Mouse (Mus musculus) hindbrain, embryonic 14.5 days (tissue): ENCODE measurements around the gene Egln3. TPM values are rescaled to one million over a fixed set of nuclear protein-coding genes. Genes with fewer than 3 reads are reported as not detected.

Experiments
- ATAC-seq: fragments of 200-750 bp; cut with Nextera tagmentation; 2 replicates; pipeline ENCODE4 v1.8.0; 2017; ENCODE audit warnings: moderate number of reproducible peaks, mild to moderate bottlenecking, moderate TSS enrichment, moderate library complexity; ENCODE audit not compliant: low FRiP score
- DNase-seq: peaks from one replicate; pipeline ENCODE4 v3.0.0-alpha.2; 2015; ENCODE audit warnings: low spot score
- H3K27ac ChIP-seq: fragments of 300-500 bp; sonication (generic); 2 replicates; pipeline ENCODE4 v1.5.1; 2014; ENCODE audit warnings: mild to moderate bottlenecking, moderate library complexity
- H3K27me3 ChIP-seq: fragments of 300-500 bp; sonication (generic); 2 replicates; pipeline ENCODE4 v1.6.1; 2014; ENCODE audit warnings: mild to moderate bottlenecking, low read length, mixed read lengths; ENCODE audit not compliant: control insufficient read depth, insufficient read depth
- H3K36me3 ChIP-seq: fragments of 300-500 bp; sonication (generic); replicated peaks from 2 replicates; pipeline ENCODE4 v1.6.1; 2014; ENCODE audit not compliant: control insufficient read depth, insufficient read depth
- H3K4me1 ChIP-seq: fragments of 300-500 bp; sonication (generic); replicated peaks from 2 replicates; pipeline ENCODE4 v1.6.1; 2014; ENCODE audit warnings: antibody characterized with exemption, low read length, mixed read lengths; ENCODE audit not compliant: control insufficient read depth, insufficient read depth
- H3K4me2 ChIP-seq: fragments of 300-500 bp; sonication (generic); replicated peaks from 2 replicates; pipeline ENCODE4 v1.6.1; 2014; ENCODE audit warnings: mild to moderate bottlenecking, moderate library complexity
- H3K4me3 ChIP-seq: fragments of 300-500 bp; sonication (generic); replicated peaks from 2 replicates; pipeline ENCODE4 v1.5.1; 2014; ENCODE audit warnings: mild to moderate bottlenecking, low read length
- H3K9ac ChIP-seq: fragments of 300-500 bp; sonication (generic); 2 replicates; pipeline ENCODE4 v1.6.1; 2014
- H3K9me3 ChIP-seq: fragments of 300-500 bp; sonication (generic); 2 replicates; pipeline ENCODE4 v1.6.1; 2016; ENCODE audit warnings: low read length; ENCODE audit not compliant: control insufficient read depth
- WGBS: fragments of 180-500 bp; shearing (Covaris S2); extraction: QIAGEN DNeasy Blood & Tissue Kit; methylation state at CpG from one replicate; pipeline ENCODE4 v1.1.7; 2014; 5-methylcytosine and 5-hydroxymethylcytosine counted together
- polyA plus RNA-seq: library from polyadenylated mRNA; unstranded; fragments of >200 nt; fragmentation: Nextera tagmentation; extraction: Ambion mirVana; gene quantifications from 2 replicates; pipeline ENCODE4 v1.2.1, GENCODE M21; 2014

Gene Egln3
- polyA plus RNA-seq, 1 experiment from 2014 or later, result 6.5 TPM

- no peaks in the 10 kb centered on the region for H3K4me1 ChIP-seq
- no peak overlapping the region for H3K9ac ChIP-seq
- no peak overlapping the region for H3K4me2 ChIP-seq
- no peaks in the 10 kb centered on the region for H3K27me3 ChIP-seq
- WGBS, result 56% methylated on average over 8 of the region's 8 CpGs
- no peak overlapping the region for H3K4me3 ChIP-seq
- H3K27ac ChIP-seq, result no peak overlapping the region
- H3K9me3 ChIP-seq, result no peaks in the 10 kb centered on the region
- no peak for DNase-seq
- ATAC-seq, result no peak
- H3K36me3 ChIP-seq, result no peaks in the 10 kb centered on the region
Measured at GRCm38 (mm10) chr12:54227551-54227950, 23.9 kb upstream of the Egln3 start.

- ATAC-seq (no peak), DNase-seq (no peak)
- no peak overlapping the region for H3K4me2 ChIP-seq
- no peaks in the 10 kb centered on the region for H3K9me3 ChIP-seq
- 24% methylated on average over 2 of the region's 2 CpGs for WGBS
- no peak overlapping the region for H3K27ac ChIP-seq
- H3K9ac ChIP-seq, result no peak overlapping the region
- H3K27me3 ChIP-seq, result no peaks in the 10 kb centered on the region
- no peak overlapping the region for H3K4me3 ChIP-seq
- no peaks in the 10 kb centered on the region for H3K36me3 ChIP-seq
- H3K4me1 ChIP-seq, result no peaks in the 10 kb centered on the region
Measured at GRCm38 (mm10) chr12:54226341-54226740, 22.7 kb upstream of the Egln3 start.

DNA sequence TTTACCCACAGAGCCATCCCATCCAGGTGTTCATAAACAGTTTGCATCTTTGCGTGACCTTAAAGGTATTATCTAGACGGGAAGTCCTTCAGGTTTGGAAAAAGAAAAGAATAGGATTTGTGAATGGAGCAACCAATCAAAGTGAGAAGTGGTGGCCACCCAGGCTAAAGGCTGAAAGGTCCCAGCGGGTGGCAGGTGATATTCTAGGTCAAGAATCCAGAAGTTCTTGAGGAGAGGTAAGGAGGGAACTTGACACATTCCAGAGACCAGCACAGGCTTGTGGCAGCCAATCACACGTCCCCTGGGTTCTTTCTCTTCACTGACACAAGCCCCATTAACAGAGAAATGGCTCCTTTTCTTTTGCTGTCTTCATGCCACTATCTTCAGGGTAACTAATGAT lies 21.9 kb upstream of the Egln3 start:
- no peaks in the 10 kb centered on the region for H3K36me3 ChIP-seq
- no peaks in the 10 kb centered on the region for H3K27me3 ChIP-seq
- H3K27ac ChIP-seq, result no peak overlapping the region
- no peak for ATAC-seq
- no peak overlapping the region for H3K9ac ChIP-seq
- DNase-seq, result no peak
- H3K9me3 ChIP-seq, result no peaks in the 10 kb centered on the region
- H3K4me1 ChIP-seq, result no peaks in the 10 kb centered on the region
- 78% methylated on average over 4 of the region's 4 CpGs for WGBS
- H3K4me2 ChIP-seq, result no peak overlapping the region
- H3K4me3 ChIP-seq, result no peak overlapping the region

GRCm38 (mm10) chr12:54225090-54225489 lies 21.4 kb upstream of the Egln3 start:
- Histone ChIP-seq H3K9ac (no peak overlapping the region), H3K27ac (no peak overlapping the region), H3K27me3 (no peaks in the 10 kb centered on the region), H3K4me2 (no peak overlapping the region), H3K36me3 (no peaks in the 10 kb centered on the region), H3K4me3 (no peak overlapping the region), H3K4me1 (no peaks in the 10 kb centered on the region), H3K9me3 (no peaks in the 10 kb centered on the region)
- DNase-seq (no peak), ATAC-seq (no peak)
- WGBS, result 67% methylated on average over 3 of the region's 3 CpGs

- H3K9me3 ChIP-seq, result no peaks in the 10 kb centered on the region
- H3K4me3 ChIP-seq, result no peak overlapping the region
- no peak overlapping the region for H3K9ac ChIP-seq
- H3K4me1 ChIP-seq, result no peaks in the 10 kb centered on the region
- H3K27ac ChIP-seq, result no peak overlapping the region
- H3K27me3 ChIP-seq, result no peaks in the 10 kb centered on the region
- DNase-seq, result no peak
- ATAC-seq, result no peak
- WGBS, result 75% methylated on average over 12 of the region's 12 CpGs
- H3K4me2 ChIP-seq, result no peak overlapping the region
- no peaks in the 10 kb centered on the region for H3K36me3 ChIP-seq
Measured at GRCm38 (mm10) chr12:54222036-54222760, 18.5 kb upstream of the Egln3 start.

DNA sequence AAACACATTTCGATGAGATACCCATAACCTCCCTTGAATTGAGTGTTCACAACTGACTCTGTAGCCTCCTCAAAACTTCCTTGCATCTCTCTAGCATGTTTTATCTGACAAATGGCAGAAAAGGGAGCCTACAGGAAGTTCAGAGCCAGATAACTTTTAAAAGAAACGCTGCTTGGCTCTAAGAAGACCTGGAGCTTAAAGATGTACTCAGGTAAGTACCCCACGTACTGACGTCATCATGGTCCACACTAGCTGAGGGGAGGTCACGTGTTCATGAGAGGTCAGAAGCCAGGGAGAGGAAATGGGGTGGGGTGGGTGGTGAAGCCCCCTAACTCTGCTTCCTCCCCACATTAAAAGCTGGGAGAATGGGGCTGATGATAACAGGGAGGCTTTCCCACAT lies 13.0 kb upstream of the Egln3 start:
- no peak for ATAC-seq
- no peak overlapping the region for H3K9ac ChIP-seq
- DNase-seq, result no peak
- no peak overlapping the region for H3K27ac ChIP-seq
- H3K27me3 ChIP-seq, result no peaks in the 10 kb centered on the region
- no peak overlapping the region for H3K4me3 ChIP-seq
- no peaks in the 10 kb centered on the region for H3K36me3 ChIP-seq
- no peaks in the 10 kb centered on the region for H3K4me1 ChIP-seq
- 90% methylated on average over 5 of the region's 5 CpGs for WGBS
- no peaks in the 10 kb centered on the region for H3K9me3 ChIP-seq
- H3K4me2 ChIP-seq, result no peak overlapping the region

DNA sequence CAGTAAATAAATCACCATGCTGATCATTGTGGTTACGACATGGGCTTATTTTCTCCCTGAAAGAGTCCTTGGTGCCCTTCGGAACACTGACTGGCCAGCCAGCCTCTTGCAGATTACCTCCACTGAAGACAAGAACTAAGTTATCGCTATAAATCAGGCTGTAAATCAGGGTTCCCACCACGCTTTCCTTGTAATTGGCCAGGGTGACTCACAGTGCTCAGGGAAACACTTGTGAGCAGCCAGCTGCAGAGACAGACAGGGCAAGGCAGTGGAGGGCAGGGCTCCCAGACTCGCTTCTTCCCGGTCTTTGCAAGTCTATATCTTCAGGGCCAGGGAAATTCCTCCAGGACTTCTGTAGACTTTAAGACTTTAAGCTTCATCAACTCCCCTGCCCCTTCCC lies 10.8 kb upstream of the Egln3 start:
- H3K27ac ChIP-seq, result no peak overlapping the region
- no peaks in the 10 kb centered on the region for H3K4me1 ChIP-seq
- no peak overlapping the region for H3K4me2 ChIP-seq
- H3K27me3 ChIP-seq, result no peaks in the 10 kb centered on the region
- ATAC-seq (no peak), DNase-seq (no peak)
- no peaks in the 10 kb centered on the region for H3K36me3 ChIP-seq
- no peak overlapping the region for H3K9ac ChIP-seq
- H3K4me3 ChIP-seq, result no peak overlapping the region
- no peaks in the 10 kb centered on the region for H3K9me3 ChIP-seq
- WGBS, result 72% methylated on average over 6 of the region's 6 CpGs

- Histone ChIP-seq H3K27ac (no peak overlapping the region), H3K9ac (no peak overlapping the region), H3K4me2 (no peak overlapping the region), H3K4me3 (no peak overlapping the region), H3K9me3 (no peaks in the 10 kb centered on the region), H3K36me3 (no peaks in the 10 kb centered on the region), H3K27me3 (no peaks in the 10 kb centered on the region), H3K4me1 (no peaks in the 10 kb centered on the region)
- 86% methylated on average over 4 of the region's 4 CpGs for WGBS
- DNase-seq (no peak), ATAC-seq (no peak)
Measured at GRCm38 (mm10) chr12:54213871-54214270, 10.2 kb upstream of the Egln3 start.

DNA sequence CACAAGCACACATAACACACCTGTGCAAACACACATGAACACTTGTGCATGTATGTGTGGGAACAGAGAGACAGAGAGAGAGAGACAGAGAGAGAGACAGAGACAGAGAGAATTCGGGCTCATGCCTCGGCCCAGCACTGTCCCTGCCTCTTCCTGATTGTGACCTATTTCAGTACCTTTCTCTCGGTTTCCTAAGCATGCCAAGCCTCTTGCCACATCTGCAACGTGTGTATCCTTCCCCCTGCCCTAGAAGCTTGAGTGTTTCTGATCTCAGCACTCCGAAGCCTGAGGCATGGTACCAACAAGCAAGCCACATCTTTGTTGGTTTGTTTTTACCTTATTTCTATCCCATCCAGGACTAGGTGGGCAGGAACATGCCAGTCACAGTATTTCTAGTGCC lies 9.6 kb upstream of the Egln3 start:
- Histone ChIP-seq H3K9ac (no peak overlapping the region), H3K27ac (no peak overlapping the region), H3K36me3 (no peaks in the 10 kb centered on the region), H3K4me2 (no peak overlapping the region), H3K4me3 (no peak overlapping the region), H3K4me1 (no peaks in the 10 kb centered on the region), H3K27me3 (no peaks in the 10 kb centered on the region), H3K9me3 (no peaks in the 10 kb centered on the region)
- ATAC-seq (no peak), DNase-seq (no peak)
- WGBS, result 73% methylated on average over 5 of the region's 5 CpGs

DNA sequence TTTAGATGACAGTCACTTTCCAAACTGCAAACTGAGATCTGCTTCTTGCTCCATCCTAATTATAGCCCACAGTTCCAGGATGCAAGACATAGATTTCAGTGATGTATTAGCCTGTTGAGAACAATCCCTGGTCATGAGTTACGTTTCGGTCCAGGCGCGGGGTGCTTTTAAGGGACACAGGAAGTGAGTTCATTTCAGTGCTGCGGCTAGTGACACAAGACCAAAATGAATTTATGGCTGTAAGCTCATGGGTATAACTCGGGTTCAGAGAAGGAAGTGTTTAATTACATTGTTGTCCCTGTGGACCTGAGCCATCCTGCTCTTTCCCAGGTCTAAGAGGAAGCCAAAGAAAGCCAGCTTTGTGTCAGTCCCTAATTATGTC lies 5.5 kb upstream of the Egln3 start:
- no peak overlapping the region for H3K4me2 ChIP-seq
- DNase-seq, result no peak
- WGBS, result 71% methylated on average over 6 of the region's 6 CpGs
- ATAC-seq, result no peak
- no peak overlapping the region for H3K9ac ChIP-seq
- H3K4me3 ChIP-seq, result no peak overlapping the region
- H3K4me1 ChIP-seq, result no peaks in the 10 kb centered on the region
- no peaks in the 10 kb centered on the region for H3K36me3 ChIP-seq
- H3K27me3 ChIP-seq, result 0 out of 2 replicates have a peak, but pooled peaks cover 4% of the 10 kb centered on the region
- 0 out of 2 replicates have a peak, but pooled peaks cover 3% of the 10 kb centered on the region for H3K9me3 ChIP-seq
- H3K27ac ChIP-seq, result no peak overlapping the region
